Mouse (Mus musculus): Measurements from ENCODE around the gene Dapk2. TPM values are rescaled to one million over a fixed set of nuclear protein-coding genes. Genes with fewer than 3 reads are reported as not detected.

The Dapk2 gene
- polyA plus RNA-seq, 1 experiment from 2014 or later: 6.5 TPM

DNA sequence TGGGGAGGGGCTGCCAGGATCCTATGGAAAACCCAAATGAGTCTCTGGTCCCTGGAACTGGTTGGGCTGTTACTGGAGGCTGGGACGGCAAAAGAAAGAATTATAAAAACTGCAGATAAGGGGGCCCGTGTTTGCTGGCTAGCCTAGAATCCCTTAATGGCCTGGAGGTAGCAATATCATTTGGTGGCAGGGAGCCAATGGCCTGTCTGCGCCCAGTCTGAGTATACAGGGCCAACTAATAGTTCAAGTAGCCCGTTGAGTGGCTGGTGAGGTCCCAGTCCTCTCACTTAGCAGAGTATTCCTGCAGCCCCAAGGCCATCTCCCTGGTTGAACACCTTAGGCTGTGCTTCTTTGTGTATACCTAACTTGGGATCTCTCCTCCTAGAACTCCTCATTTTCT lies 83.7 kb downstream of the Dapk2 start:
- Histone ChIP-seq H3K4me1 (ENCODE audit: control insufficient read depth, insufficient read depth, low read length) (peaks cover 23% of the 10 kb centered on the region), H3K4me2 (ENCODE audit: low read depth, low read length) (no peak overlapping the region), H3K9me3 (replicated peaks; ENCODE audit: control insufficient read depth, low read length) (no peaks in the 10 kb centered on the region), H3K27ac (ENCODE audit: low read length) (no peak overlapping the region), H3K4me3 (ENCODE audit: low read length) (no peak overlapping the region), H3K27me3 (ENCODE audit: control insufficient read depth, insufficient read depth, low read length) (no peaks in the 10 kb centered on the region), H3K36me3 (ENCODE audit: control insufficient read depth, insufficient read depth) (no peaks in the 10 kb centered on the region), H3K9ac (ENCODE audit: low read length) (no peak overlapping the region)
- peak; percentile 68; the same call in 1 of the 2 replicates for ATAC-seq (replicated peaks; ENCODE audit: extremely low read depth, insufficient read depth, low FRiP score)
- WGBS: 25% methylated on average over 4 of the region's 4 CpGs

GRCm38 (mm10) chr9:66243240-66243639 lies 85.2 kb downstream of the Dapk2 start:
- no peak overlapping the region for H3K27ac ChIP-seq (ENCODE audit: low read length)
- no peaks in the 10 kb centered on the region for H3K36me3 ChIP-seq (ENCODE audit: control insufficient read depth, insufficient read depth)
- no peak overlapping the region for H3K4me3 ChIP-seq (ENCODE audit: low read length)
- H3K9ac ChIP-seq (ENCODE audit: low read length): no peak overlapping the region
- ATAC-seq (replicated peaks; ENCODE audit: extremely low read depth, insufficient read depth, low FRiP score): no peak
- no peak overlapping the region for H3K4me2 ChIP-seq (ENCODE audit: low read depth, low read length)
- peaks cover 23% of the 10 kb centered on the region for H3K4me1 ChIP-seq (ENCODE audit: control insufficient read depth, insufficient read depth, low read length)
- no peaks in the 10 kb centered on the region for H3K9me3 ChIP-seq (replicated peaks; ENCODE audit: control insufficient read depth, low read length)
- WGBS: 61% methylated on average over 4 of the region's 4 CpGs
- no peaks in the 10 kb centered on the region; the same call in 1 of the 2 replicates for H3K27me3 ChIP-seq (ENCODE audit: control insufficient read depth, insufficient read depth, low read length)

- Histone ChIP-seq H3K9ac (ENCODE audit: low read length) (no peak overlapping the region), H3K27me3 (ENCODE audit: control insufficient read depth, insufficient read depth, low read length) (no peaks in the 10 kb centered on the region; the same call in 1 of the 2 replicates), H3K4me2 (ENCODE audit: low read depth, low read length) (no peak overlapping the region), H3K27ac (ENCODE audit: low read length) (no peak overlapping the region), H3K36me3 (ENCODE audit: control insufficient read depth, insufficient read depth) (no peaks in the 10 kb centered on the region), H3K4me3 (ENCODE audit: low read length) (no peak overlapping the region), H3K9me3 (replicated peaks; ENCODE audit: control insufficient read depth, low read length) (no peaks in the 10 kb centered on the region), H3K4me1 (ENCODE audit: control insufficient read depth, insufficient read depth, low read length) (peaks cover 23% of the 10 kb centered on the region)
- WGBS: 92% methylated on average over 5 of the region's 5 CpGs
- no peak for ATAC-seq (replicated peaks; ENCODE audit: extremely low read depth, insufficient read depth, low FRiP score)
Measured at GRCm38 (mm10) chr9:66244079-66244478, 86.1 kb downstream of the Dapk2 start.

GRCm38 (mm10) chr9:66245707-66246106 lies 87.7 kb downstream of the Dapk2 start:
- H3K9me3 ChIP-seq (replicated peaks; ENCODE audit: control insufficient read depth, low read length): no peaks in the 10 kb centered on the region
- no peak overlapping the region for H3K9ac ChIP-seq (ENCODE audit: low read length)
- H3K4me3 ChIP-seq (ENCODE audit: low read length): no peak overlapping the region
- no peaks in the 10 kb centered on the region for H3K36me3 ChIP-seq (ENCODE audit: control insufficient read depth, insufficient read depth)
- no peak overlapping the region for H3K27ac ChIP-seq (ENCODE audit: low read length)
- peaks cover 22% of the 10 kb centered on the region for H3K4me1 ChIP-seq (ENCODE audit: control insufficient read depth, insufficient read depth, low read length)
- no peak overlapping the region for H3K4me2 ChIP-seq (ENCODE audit: low read depth, low read length)
- no peak for ATAC-seq (replicated peaks; ENCODE audit: extremely low read depth, insufficient read depth, low FRiP score)
- WGBS: 48% methylated on average over 4 of the region's 4 CpGs
- no peaks in the 10 kb centered on the region; the same call in 1 of the 2 replicates for H3K27me3 ChIP-seq (ENCODE audit: control insufficient read depth, insufficient read depth, low read length)

GRCm38 (mm10) chr9:66249281-66249680 lies 91.3 kb downstream of the Dapk2 start:
- Histone ChIP-seq H3K9me3 (replicated peaks; ENCODE audit: control insufficient read depth, low read length) (no peaks in the 10 kb centered on the region), H3K27me3 (ENCODE audit: control insufficient read depth, insufficient read depth, low read length) (no peaks in the 10 kb centered on the region; the same call in 1 of the 2 replicates), H3K9ac (ENCODE audit: low read length) (no peak overlapping the region), H3K4me3 (ENCODE audit: low read length) (no peak overlapping the region), H3K4me1 (ENCODE audit: control insufficient read depth, insufficient read depth, low read length) (peaks cover 6% of the 10 kb centered on the region; the same call in 1 of the 2 replicates), H3K27ac (ENCODE audit: low read length) (no peak overlapping the region), H3K4me2 (ENCODE audit: low read depth, low read length) (no peak overlapping the region), H3K36me3 (ENCODE audit: control insufficient read depth, insufficient read depth) (no peaks in the 10 kb centered on the region)
- no peak for ATAC-seq (replicated peaks; ENCODE audit: extremely low read depth, insufficient read depth, low FRiP score)
- WGBS: 55% methylated on average over 6 of the region's 6 CpGs

GRCm38 (mm10) chr9:66251159-66251691 lies 93.2 kb downstream of the Dapk2 start:
- no peak overlapping the region for H3K4me3 ChIP-seq (ENCODE audit: low read length)
- ATAC-seq (replicated peaks; ENCODE audit: extremely low read depth, insufficient read depth, low FRiP score): no peak
- H3K4me2 ChIP-seq (ENCODE audit: low read depth, low read length): no peak overlapping the region
- no peaks in the 10 kb centered on the region; the same call in 1 of the 2 replicates for H3K27me3 ChIP-seq (ENCODE audit: control insufficient read depth, insufficient read depth, low read length)
- H3K9ac ChIP-seq (ENCODE audit: low read length): no peak overlapping the region
- no peaks in the 10 kb centered on the region for H3K36me3 ChIP-seq (ENCODE audit: control insufficient read depth, insufficient read depth)
- no peak overlapping the region for H3K27ac ChIP-seq (ENCODE audit: low read length)
- 45% methylated on average over 6 of the region's 6 CpGs for WGBS
- H3K4me1 ChIP-seq (ENCODE audit: control insufficient read depth, insufficient read depth, low read length): peaks cover 4% of the 10 kb centered on the region; the same call in 1 of the 2 replicates
- no peaks in the 10 kb centered on the region for H3K9me3 ChIP-seq (replicated peaks; ENCODE audit: control insufficient read depth, low read length)

DNA sequence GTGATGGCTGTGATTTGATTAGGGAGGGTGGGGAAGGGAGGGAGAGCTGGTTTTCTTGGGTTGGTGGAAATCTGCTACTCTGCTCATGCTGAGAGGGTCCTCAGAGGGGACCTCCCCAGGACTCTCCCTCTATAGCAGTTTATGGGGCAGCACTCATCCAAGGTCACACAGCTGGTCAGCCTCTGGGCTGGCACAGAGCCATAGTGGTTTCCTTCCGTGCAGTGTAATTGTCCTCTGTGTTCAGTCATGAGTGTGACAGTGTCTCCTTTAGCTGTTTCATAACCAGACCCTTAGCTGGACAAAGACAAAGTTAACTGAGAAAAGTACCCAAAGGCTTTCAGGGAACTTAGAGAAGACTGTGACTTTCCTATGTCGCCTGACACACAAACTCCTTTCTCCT lies 103.7 kb downstream of the Dapk2 start:
- 56% methylated on average over 2 of the region's 2 CpGs for WGBS
- Histone ChIP-seq H3K9me3 (replicated peaks; ENCODE audit: control insufficient read depth, low read length) (no peaks in the 10 kb centered on the region), H3K27ac (ENCODE audit: low read length) (no peak overlapping the region), H3K36me3 (ENCODE audit: control insufficient read depth, insufficient read depth) (no peaks in the 10 kb centered on the region), H3K4me3 (ENCODE audit: low read length) (no peak overlapping the region), H3K4me1 (ENCODE audit: control insufficient read depth, insufficient read depth, low read length) (no peaks in the 10 kb centered on the region), H3K4me2 (ENCODE audit: low read depth, low read length) (no peak overlapping the region), H3K9ac (ENCODE audit: low read length) (no peak overlapping the region), H3K27me3 (ENCODE audit: control insufficient read depth, insufficient read depth, low read length) (no peaks in the 10 kb centered on the region)
- no peak for ATAC-seq (replicated peaks; ENCODE audit: extremely low read depth, insufficient read depth, low FRiP score)

GRCm38 (mm10) chr9:66263701-66264100 lies 105.7 kb downstream of the Dapk2 start:
- Histone ChIP-seq H3K27me3 (ENCODE audit: control insufficient read depth, insufficient read depth, low read length) (no peaks in the 10 kb centered on the region), H3K4me3 (ENCODE audit: low read length) (no peak overlapping the region), H3K27ac (ENCODE audit: low read length) (no peak overlapping the region), H3K4me2 (ENCODE audit: low read depth, low read length) (no peak overlapping the region), H3K36me3 (ENCODE audit: control insufficient read depth, insufficient read depth) (no peaks in the 10 kb centered on the region), H3K4me1 (ENCODE audit: control insufficient read depth, insufficient read depth, low read length) (no peaks in the 10 kb centered on the region), H3K9ac (ENCODE audit: low read length) (no peak overlapping the region), H3K9me3 (replicated peaks; ENCODE audit: control insufficient read depth, low read length) (no peaks in the 10 kb centered on the region)
- no peak for ATAC-seq (replicated peaks; ENCODE audit: extremely low read depth, insufficient read depth, low FRiP score)
- WGBS: 76% methylated on average over 2 of the region's 2 CpGs

- ATAC-seq (replicated peaks; ENCODE audit: extremely low read depth, insufficient read depth, low FRiP score): no peak
- H3K4me2 ChIP-seq (ENCODE audit: low read depth, low read length): no peak overlapping the region
- WGBS: 34% methylated on average over 2 of the region's 2 CpGs
Measured at GRCm38 (mm10) chr9:66265645-66266044, 107.6 kb downstream of the Dapk2 start.

More at GRCm38 (mm10) chr9:66265645-66266044, 107.6 kb downstream of the Dapk2 start:
- Histone ChIP-seq H3K27ac (ENCODE audit: low read length) (no peak overlapping the region), H3K9me3 (replicated peaks; ENCODE audit: control insufficient read depth, low read length) (no peaks in the 10 kb centered on the region), H3K27me3 (ENCODE audit: control insufficient read depth, insufficient read depth, low read length) (no peaks in the 10 kb centered on the region), H3K9ac (ENCODE audit: low read length) (no peak overlapping the region), H3K36me3 (ENCODE audit: control insufficient read depth, insufficient read depth) (no peaks in the 10 kb centered on the region), H3K4me3 (ENCODE audit: low read length) (no peak overlapping the region), H3K4me1 (ENCODE audit: control insufficient read depth, insufficient read depth, low read length) (no peaks in the 10 kb centered on the region)
